Mouse (Mus musculus): ENCODE results near the gene Lmo7. TPM values are rescaled to one million over a fixed set of nuclear protein-coding genes. Genes with fewer than 3 reads are reported as not detected.

Lmo7 gene
- polyA plus RNA-seq, 1 experiment from 2014 or later, result 3.6 TPM

DNA sequence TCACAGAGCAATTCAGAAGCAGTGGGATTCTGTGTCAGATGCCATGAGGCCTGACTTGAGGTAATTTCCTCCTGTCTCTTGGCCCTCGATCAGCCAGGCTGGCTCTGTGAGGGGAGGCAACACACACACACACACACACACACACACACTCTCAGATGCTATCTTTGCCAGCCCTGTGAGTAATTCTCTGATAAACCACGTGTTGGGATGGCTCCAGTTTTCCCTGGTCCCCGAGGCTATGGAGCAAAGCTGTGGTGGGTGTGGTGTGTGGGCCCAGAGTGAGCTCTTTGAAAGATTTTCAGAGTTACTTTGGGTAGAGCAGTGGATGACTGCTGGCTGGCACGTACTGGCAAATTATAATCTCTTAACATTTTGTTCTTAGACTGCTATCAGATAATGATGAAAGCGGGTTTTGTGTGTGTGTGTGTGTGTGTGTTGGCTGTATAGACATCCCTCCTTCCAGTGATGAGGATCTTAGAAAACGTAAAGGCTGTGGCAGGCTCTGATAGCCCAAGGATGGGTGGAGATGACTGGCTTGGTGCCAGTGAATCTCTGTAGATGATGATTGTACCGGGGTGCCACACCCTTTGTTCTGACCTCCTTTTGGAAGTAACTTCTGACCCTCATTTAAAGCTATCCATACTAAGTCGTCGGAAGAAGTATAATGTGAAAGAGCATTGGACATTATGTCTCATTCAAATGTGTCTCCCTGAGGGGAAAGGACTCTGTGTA lies 140.6 kb downstream of the Lmo7 start:
- WGBS (ENCODE audit: insufficient replicate concordance), result 55% methylated on average over 9 of the region's 9 CpGs
- no peaks in the 10 kb centered on the region for H3K27me3 ChIP-seq (ENCODE audit: control insufficient read depth, insufficient read depth, low read depth, low read length)
- H3K9me3 ChIP-seq (replicated peaks; ENCODE audit: control insufficient read depth, low read length), result no peaks in the 10 kb centered on the region
- H3K4me1 ChIP-seq (ENCODE audit: control insufficient read depth, low read depth, low read length), result no peaks in the 10 kb centered on the region
- H3K4me2 ChIP-seq (ENCODE audit: low read depth, low read length), result no peak overlapping the region
- no peak overlapping the region for H3K27ac ChIP-seq (ENCODE audit: low read length)
- no peak for ATAC-seq (ENCODE audit: low read depth)
- H3K9ac ChIP-seq (ENCODE audit: low read depth, low read length), result no peak overlapping the region
- no peak overlapping the region for H3K4me3 ChIP-seq (ENCODE audit: low read depth, low read length)
- H3K36me3 ChIP-seq (ENCODE audit: control insufficient read depth, insufficient read depth), result no peaks in the 10 kb centered on the region

DNA sequence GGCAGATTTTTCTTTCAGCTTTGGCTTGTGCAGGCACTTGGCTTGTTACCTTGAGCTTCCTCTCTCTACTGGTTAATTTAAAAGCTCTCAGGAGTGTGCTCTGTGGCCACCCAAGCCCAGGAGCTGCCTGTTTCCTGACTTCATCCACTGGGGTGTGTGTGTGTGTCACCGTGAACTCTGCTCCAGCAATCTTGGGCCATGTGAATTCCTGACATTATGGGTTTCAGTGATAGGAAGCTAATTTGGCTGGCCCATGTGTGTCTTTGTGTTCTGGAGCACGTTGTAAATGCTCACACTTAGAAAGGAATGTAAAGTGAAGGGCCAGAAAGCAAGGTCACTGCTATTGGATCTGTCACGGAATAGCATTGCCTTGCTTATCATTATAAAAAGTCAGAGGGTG lies 143.1 kb downstream of the Lmo7 start:
- H3K4me3 ChIP-seq (ENCODE audit: low read depth, low read length), result no peak overlapping the region
- H3K27me3 ChIP-seq (ENCODE audit: control insufficient read depth, insufficient read depth, low read depth, low read length), result no peaks in the 10 kb centered on the region
- no peak overlapping the region for H3K9ac ChIP-seq (ENCODE audit: low read depth, low read length)
- H3K27ac ChIP-seq (ENCODE audit: low read length), result no peak overlapping the region
- no peak for ATAC-seq (ENCODE audit: low read depth)
- WGBS (ENCODE audit: insufficient replicate concordance), result 55% methylated on average over 3 of the region's 3 CpGs
- no peak overlapping the region for H3K4me2 ChIP-seq (ENCODE audit: low read depth, low read length)
- H3K9me3 ChIP-seq (replicated peaks; ENCODE audit: control insufficient read depth, low read length), result no peaks in the 10 kb centered on the region
- no peaks in the 10 kb centered on the region for H3K36me3 ChIP-seq (ENCODE audit: control insufficient read depth, insufficient read depth)
- no peaks in the 10 kb centered on the region for H3K4me1 ChIP-seq (ENCODE audit: control insufficient read depth, low read depth, low read length)

DNA sequence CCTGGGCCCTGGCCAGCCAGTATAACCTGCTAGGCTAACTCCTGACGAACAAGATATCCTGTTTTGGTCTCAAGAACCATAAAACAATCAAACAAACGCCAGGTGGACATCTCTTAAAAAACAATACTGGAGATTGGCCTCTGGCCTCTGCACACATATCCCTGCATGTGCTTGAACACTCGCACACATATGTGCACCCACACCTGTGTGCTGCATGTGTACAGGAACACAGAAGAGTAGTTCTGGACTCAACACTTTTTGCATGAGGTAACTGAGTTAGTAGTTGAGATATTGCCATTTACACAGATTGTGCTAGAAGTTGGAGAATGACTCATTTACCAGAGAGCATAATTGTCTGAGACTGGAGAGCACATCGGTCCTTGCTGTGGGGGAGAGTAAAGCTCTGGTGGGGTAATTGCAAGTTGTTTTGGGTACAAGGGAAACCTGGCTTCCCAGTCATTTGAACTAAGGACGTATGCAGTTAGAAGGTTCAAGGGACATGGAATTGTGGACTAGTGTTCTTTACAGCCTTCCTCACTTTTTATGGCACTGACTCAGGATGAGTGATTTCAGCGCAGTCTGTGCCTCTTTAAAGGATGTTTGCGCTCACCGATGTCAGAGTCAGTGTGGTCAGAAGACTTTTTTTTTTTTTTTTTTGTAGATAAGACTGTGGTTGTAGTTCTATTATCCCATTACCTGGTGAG lies 148.7 kb downstream of the Lmo7 start:
- Histone ChIP-seq H3K9ac (ENCODE audit: low read depth, low read length) (no peak overlapping the region), H3K36me3 (ENCODE audit: control insufficient read depth, insufficient read depth) (no peaks in the 10 kb centered on the region), H3K4me3 (ENCODE audit: low read depth, low read length) (no peak overlapping the region), H3K27me3 (ENCODE audit: control insufficient read depth, insufficient read depth, low read depth, low read length) (no peaks in the 10 kb centered on the region), H3K27ac (ENCODE audit: low read length) (no peak overlapping the region), H3K4me1 (ENCODE audit: control insufficient read depth, low read depth, low read length) (no peaks in the 10 kb centered on the region), H3K9me3 (replicated peaks; ENCODE audit: control insufficient read depth, low read length) (no peaks in the 10 kb centered on the region), H3K4me2 (ENCODE audit: low read depth, low read length) (no peak overlapping the region)
- WGBS (ENCODE audit: insufficient replicate concordance), result 54% methylated on average over 8 of the region's 8 CpGs
- ATAC-seq (ENCODE audit: low read depth), result no peak

DNA sequence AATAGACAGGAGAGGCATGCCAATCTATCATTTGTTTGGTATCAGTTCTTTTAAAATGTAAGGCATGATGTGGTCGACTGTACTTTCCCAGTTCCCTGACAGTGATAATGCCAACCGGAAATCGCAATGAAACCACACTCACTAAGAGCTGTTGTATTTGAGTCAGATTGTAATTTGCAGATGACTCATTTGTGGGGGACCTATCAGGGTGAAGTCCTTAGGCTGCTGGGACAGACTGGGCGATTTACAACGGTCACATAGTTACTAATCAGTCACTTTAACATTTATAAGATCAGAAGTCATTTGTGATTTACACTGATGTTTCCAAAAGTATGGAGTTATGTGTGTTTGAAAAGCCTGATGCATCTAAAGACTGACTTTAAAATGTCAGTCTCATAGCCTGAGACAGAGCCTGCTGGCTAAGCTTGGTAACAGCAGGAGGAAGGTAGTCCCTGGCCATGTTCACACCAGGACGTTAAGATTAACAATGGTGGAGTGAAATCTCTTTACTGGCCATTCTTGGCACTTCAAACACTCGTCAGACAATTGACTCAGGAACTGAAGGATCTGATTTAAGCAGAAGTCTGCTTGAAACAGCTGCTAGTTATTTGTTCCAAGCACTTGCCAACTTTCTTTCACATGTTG lies 149.4 kb downstream of the Lmo7 start:
- 31% methylated on average over 7 of the region's 7 CpGs for WGBS (ENCODE audit: insufficient replicate concordance)
- no peak overlapping the region for H3K27ac ChIP-seq (ENCODE audit: low read length)

DNA sequence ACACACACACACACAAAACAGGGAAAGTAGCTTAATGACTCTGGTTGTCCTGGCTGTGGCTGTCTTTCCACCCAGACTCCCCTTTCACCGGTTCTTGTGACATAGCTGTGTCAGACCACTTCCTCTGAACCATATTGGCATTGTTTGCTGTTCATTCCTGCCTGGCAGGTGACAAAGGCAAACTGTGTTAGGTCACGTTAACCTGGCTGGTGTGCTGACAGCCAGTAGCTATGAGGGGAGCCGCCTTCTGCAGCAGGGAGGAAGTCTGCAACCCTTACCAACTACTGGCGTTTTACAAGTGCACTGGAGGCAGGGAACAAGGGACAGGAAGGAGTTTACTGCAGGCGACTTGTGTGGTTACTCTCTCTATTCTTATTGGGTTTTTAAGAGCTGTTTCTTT lies 153.2 kb downstream of the Lmo7 start:
- Histone ChIP-seq H3K27me3 (ENCODE audit: control insufficient read depth, insufficient read depth, low read depth, low read length) (no peaks in the 10 kb centered on the region), H3K4me2 (ENCODE audit: low read depth, low read length) (no peak overlapping the region), H3K27ac (ENCODE audit: low read length) (no peak overlapping the region), H3K4me1 (ENCODE audit: control insufficient read depth, low read depth, low read length) (no peaks in the 10 kb centered on the region), H3K9ac (ENCODE audit: low read depth, low read length) (no peak overlapping the region), H3K4me3 (ENCODE audit: low read depth, low read length) (no peak overlapping the region), H3K9me3 (replicated peaks; ENCODE audit: control insufficient read depth, low read length) (no peaks in the 10 kb centered on the region), H3K36me3 (ENCODE audit: control insufficient read depth, insufficient read depth) (no peaks in the 10 kb centered on the region)
- ATAC-seq (ENCODE audit: low read depth), result peak; percentile 70; the same call in 1 of the 2 replicates
- 7% methylated on average over 5 of the region's 5 CpGs for WGBS (ENCODE audit: insufficient replicate concordance)

More for the DNA sequence above, 149.4 kb downstream of the Lmo7 start:
- no peak for ATAC-seq (ENCODE audit: low read depth)
- no peak overlapping the region for H3K4me3 ChIP-seq (ENCODE audit: low read depth, low read length)
- H3K27me3 ChIP-seq (ENCODE audit: control insufficient read depth, insufficient read depth, low read depth, low read length), result no peaks in the 10 kb centered on the region
- no peak overlapping the region for H3K9ac ChIP-seq (ENCODE audit: low read depth, low read length)
- H3K4me2 ChIP-seq (ENCODE audit: low read depth, low read length), result no peak overlapping the region
- no peaks in the 10 kb centered on the region for H3K4me1 ChIP-seq (ENCODE audit: control insufficient read depth, low read depth, low read length)
- H3K9me3 ChIP-seq (replicated peaks; ENCODE audit: control insufficient read depth, low read length), result no peaks in the 10 kb centered on the region
- H3K36me3 ChIP-seq (ENCODE audit: control insufficient read depth, insufficient read depth), result no peaks in the 10 kb centered on the region

DNA sequence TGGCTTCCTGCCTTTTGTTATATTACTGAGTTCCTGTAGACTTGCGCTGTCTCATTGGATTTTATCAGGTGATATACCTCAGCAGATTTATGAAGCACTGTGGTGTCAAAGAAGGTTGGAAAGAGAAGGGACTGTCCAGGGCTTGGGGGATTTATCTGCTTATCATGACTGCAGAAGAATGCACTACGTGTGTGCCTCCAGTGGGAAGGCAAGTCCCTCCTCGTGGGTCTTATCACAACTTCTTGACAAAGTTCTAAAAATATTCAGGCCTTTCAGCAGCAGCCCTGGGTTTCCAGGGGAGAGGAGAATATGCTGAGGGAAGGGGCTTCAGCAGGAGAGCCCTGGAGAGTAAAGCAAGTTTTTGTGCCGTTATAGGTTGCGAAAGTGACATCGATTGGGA lies 154.0 kb downstream of the Lmo7 start:
- Histone ChIP-seq H3K27me3 (ENCODE audit: control insufficient read depth, insufficient read depth, low read depth, low read length) (no peaks in the 10 kb centered on the region), H3K4me2 (ENCODE audit: low read depth, low read length) (no peak overlapping the region)
- 56% methylated on average over 6 of the region's 6 CpGs for WGBS (ENCODE audit: insufficient replicate concordance)

DNA sequence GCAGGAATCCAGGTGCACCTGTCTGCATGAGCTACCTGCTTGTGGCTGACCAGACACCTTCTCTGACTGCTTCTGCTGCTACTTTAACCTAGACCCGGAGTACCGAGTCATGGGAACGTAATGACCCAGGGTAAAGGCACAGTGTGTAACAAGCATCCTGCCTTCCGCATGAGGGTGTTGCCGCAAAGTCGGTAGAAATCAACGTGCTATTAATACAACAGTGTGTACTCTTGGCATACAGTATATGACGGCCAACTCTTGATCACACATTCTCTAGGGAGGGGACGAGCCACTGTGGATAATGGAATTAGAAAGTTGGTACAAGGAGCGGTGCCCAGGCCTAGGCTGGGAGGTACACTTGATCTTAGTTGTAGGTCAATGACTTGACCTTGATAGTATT lies 156.6 kb downstream of the Lmo7 start:
- no peaks in the 10 kb centered on the region for H3K27me3 ChIP-seq (ENCODE audit: control insufficient read depth, insufficient read depth, low read depth, low read length)
- H3K9me3 ChIP-seq (replicated peaks; ENCODE audit: control insufficient read depth, low read length), result no peaks in the 10 kb centered on the region
- no peak overlapping the region for H3K27ac ChIP-seq (ENCODE audit: low read length)
- H3K4me3 ChIP-seq (ENCODE audit: low read depth, low read length), result no peak overlapping the region
- no peak for ATAC-seq (ENCODE audit: low read depth)
- no peak overlapping the region for H3K4me2 ChIP-seq (ENCODE audit: low read depth, low read length)
- no peaks in the 10 kb centered on the region for H3K4me1 ChIP-seq (ENCODE audit: control insufficient read depth, low read depth, low read length)
- no peaks in the 10 kb centered on the region for H3K36me3 ChIP-seq (ENCODE audit: control insufficient read depth, insufficient read depth)
- no peak overlapping the region for H3K9ac ChIP-seq (ENCODE audit: low read depth, low read length)
- 82% methylated on average over 10 of the region's 10 CpGs for WGBS (ENCODE audit: insufficient replicate concordance)

More for the DNA sequence above, 154.0 kb downstream of the Lmo7 start:
- no peaks in the 10 kb centered on the region for H3K4me1 ChIP-seq (ENCODE audit: control insufficient read depth, low read depth, low read length)
- no peaks in the 10 kb centered on the region for H3K9me3 ChIP-seq (replicated peaks; ENCODE audit: control insufficient read depth, low read length)
- H3K4me3 ChIP-seq (ENCODE audit: low read depth, low read length), result no peak overlapping the region
- no peak overlapping the region for H3K9ac ChIP-seq (ENCODE audit: low read depth, low read length)
- no peak for ATAC-seq (ENCODE audit: low read depth)
- no peaks in the 10 kb centered on the region for H3K36me3 ChIP-seq (ENCODE audit: control insufficient read depth, insufficient read depth)
- H3K27ac ChIP-seq (ENCODE audit: low read length), result no peak overlapping the region

DNA sequence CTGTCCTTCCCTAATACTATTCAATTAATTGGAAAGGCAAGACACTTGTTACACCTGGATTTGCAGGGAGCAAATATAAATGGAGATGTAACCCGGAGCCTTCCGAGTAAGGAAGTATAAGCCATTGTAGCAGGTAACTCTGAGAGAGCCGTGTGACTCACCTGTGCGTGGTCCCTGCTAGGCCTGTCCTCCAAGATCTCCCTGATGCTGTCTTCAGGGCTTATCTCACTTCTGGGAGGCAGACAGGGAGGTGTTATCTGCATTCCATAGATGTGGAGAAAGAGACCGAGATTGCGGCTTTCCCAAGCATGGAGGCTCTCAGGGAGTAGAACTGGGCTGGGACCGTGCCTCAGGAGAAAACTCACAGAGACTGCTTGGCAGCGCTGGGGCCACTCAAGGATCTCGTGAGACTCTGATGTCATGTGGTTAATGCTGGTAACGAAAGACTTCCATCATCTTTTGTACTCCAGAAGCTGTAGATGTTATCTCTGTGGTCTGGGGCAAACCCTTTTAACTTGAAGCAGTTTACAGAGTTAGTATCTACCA lies 162.2 kb downstream of the Lmo7 start:
- no peaks in the 10 kb centered on the region for H3K4me1 ChIP-seq (ENCODE audit: control insufficient read depth, low read depth, low read length)
- 57% methylated on average over 10 of the region's 10 CpGs for WGBS (ENCODE audit: insufficient replicate concordance)
- no peaks in the 10 kb centered on the region for H3K9me3 ChIP-seq (replicated peaks; ENCODE audit: control insufficient read depth, low read length)
- H3K36me3 ChIP-seq (ENCODE audit: control insufficient read depth, insufficient read depth), result no peaks in the 10 kb centered on the region
- H3K27ac ChIP-seq (ENCODE audit: low read length), result no peak overlapping the region
- ATAC-seq (ENCODE audit: low read depth), result no peak
- H3K4me2 ChIP-seq (ENCODE audit: low read depth, low read length), result no peak overlapping the region
- H3K4me3 ChIP-seq (ENCODE audit: low read depth, low read length), result no peak overlapping the region
- no peaks in the 10 kb centered on the region for H3K27me3 ChIP-seq (ENCODE audit: control insufficient read depth, insufficient read depth, low read depth, low read length)
- H3K9ac ChIP-seq (ENCODE audit: low read depth, low read length), result no peak overlapping the region

DNA sequence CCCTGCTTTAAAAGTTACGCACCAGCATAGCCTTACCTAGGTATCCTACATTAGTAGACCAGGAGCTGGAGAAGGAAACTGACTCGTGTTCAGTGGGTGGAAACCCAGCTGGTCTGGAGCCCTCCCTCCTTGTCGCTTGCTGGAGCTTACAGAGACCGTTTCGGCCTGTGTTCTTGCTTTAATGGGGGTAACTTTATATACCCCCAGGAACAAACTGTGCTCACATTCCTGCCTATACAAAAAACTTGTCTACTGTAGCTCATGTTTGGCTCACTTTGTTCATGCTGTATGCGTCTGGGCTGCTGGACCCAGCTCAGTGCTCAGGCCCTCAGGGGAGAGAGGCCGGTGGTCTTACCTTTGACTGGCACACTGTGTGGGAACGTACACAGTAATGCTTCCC lies 162.7 kb downstream of the Lmo7 start:
- Histone ChIP-seq H3K9me3 (replicated peaks; ENCODE audit: control insufficient read depth, low read length) (no peaks in the 10 kb centered on the region), H3K4me3 (ENCODE audit: low read depth, low read length) (no peak overlapping the region), H3K9ac (ENCODE audit: low read depth, low read length) (no peak overlapping the region), H3K4me2 (ENCODE audit: low read depth, low read length) (no peak overlapping the region), H3K36me3 (ENCODE audit: control insufficient read depth, insufficient read depth) (no peaks in the 10 kb centered on the region), H3K4me1 (ENCODE audit: control insufficient read depth, low read depth, low read length) (no peaks in the 10 kb centered on the region), H3K27ac (ENCODE audit: low read length) (no peak overlapping the region), H3K27me3 (ENCODE audit: control insufficient read depth, insufficient read depth, low read depth, low read length) (no peaks in the 10 kb centered on the region)
- 59% methylated on average over 8 of the region's 8 CpGs for WGBS (ENCODE audit: insufficient replicate concordance)
- ATAC-seq (ENCODE audit: low read depth), result no peak

Measured in liver, embryonic 16.5 days (tissue).